Mouse (Mus musculus) heart, postnatal 25 days (tissue): ENCODE results near the gene Lmo1. TPM values are rescaled to one million over a fixed set of nuclear protein-coding genes. Genes with fewer than 3 reads are reported as not detected.

ENCODE experiments used
- DNase-seq: peaks from one replicate; pipeline ENCODE4 v3.0.0; 2022; ENCODE audit warnings: low spot score
- intact Hi-C: fragments of 180-260 bp; cut with DNase I; formaldehyde crosslinking; loops from one replicate; pipeline ENCODE4 v1.15.1; 2025
- total RNA-seq, 2 experiments: library from RNA; stranded (reverse); gene quantifications; 2 replicates each; pipeline ENCODE4 v1.2.3; 2021

The Lmo1 gene
- total RNA-seq = 1 to 10 TPM; 2.4 to 2.6 TPM

- intact Hi-C loops = loop anchor here (5.0 kb wide), 2 partner anchors 42 to 78 kb away; no protein-coding TSS in a partner anchor
Measured at GRCm38 (mm10) chr7:109174949-109175669, at the start of gene Lmo1. Gene Lmo1, minus strand, starts transcription at chr7:109175207.

DNA sequence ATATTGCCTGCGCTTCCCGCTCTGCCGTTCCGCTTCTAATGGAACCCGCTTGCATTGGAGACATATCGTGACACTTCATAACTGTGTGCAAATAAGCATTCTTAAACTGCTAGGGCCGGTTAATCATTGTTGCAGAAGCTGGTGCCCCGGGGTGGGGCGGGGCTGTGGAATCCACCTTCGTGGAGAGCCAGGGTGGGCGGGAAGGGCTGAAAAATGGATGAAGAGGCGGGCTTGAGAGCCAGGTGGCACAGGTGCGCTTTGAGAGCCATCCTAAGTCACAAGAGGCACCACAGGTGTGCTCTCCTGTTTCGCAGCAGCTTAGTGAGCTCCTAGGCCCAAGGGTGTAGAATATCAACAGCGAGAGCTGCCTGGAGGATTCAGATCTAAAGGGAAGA lies 46.7 kb upstream of the Lmo1 start:
- intact Hi-C loops = no loop called here
- no peak for DNase-seq

More at GRCm38 (mm10) chr7:109174949-109175669, at the start of gene Lmo1:
- DNase-seq = no peak

- intact Hi-C loops = no loop called here
- no peak for DNase-seq
Measured at GRCm38 (mm10) chr7:109220766-109221715, 46.0 kb upstream of the Lmo1 start.

DNA sequence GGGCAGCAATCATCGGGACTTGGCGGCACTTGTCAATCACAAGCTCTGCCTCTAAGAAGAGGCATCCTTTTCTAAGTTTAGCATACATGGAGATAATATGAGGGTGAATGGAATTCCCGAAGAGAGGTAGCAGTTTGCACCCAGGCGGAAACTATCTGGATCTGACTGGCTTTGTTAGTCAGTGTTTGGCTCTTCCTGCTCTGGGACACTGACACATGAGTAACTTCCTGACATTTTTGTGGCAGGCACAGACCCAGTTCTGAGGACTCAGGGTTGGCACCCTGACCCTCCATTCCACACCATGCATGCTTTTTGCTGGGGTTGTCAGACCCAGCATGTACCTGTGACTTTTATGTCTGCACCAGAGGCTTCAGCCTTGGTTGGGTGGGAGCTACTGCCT lies 45.0 kb upstream of the Lmo1 start:
- DNase-seq = no peak
- intact Hi-C loops = no loop called here

DNA sequence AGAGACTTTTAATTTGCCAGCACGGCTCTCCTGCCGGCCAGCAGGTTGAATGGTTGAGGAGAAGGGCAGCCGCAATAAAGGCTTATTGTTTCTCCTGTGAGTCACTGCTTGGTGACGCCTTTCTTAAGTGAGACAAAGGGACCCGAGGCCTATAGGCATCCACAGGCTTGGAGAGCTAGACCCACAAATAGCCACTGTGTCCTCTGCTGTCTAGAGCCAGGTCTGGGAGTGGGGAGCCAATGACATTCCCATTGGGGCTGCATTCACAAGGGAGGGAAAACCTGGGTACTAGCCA lies 43.9 kb upstream of the Lmo1 start:
- intact Hi-C loops = loop anchor here (1.0 to 5.0 kb wide), 3 partner anchors 47 to 203 kb away; no protein-coding TSS in a partner anchor
- DNase-seq = no peak

GRCm38 (mm10) chr7:109218130-109218976 lies 43.3 kb upstream of the Lmo1 start:
- peak; percentile 25 for DNase-seq
- intact Hi-C loops = loop anchor here (1.0 to 5.0 kb wide), 3 partner anchors 46 to 204 kb away; no protein-coding TSS in a partner anchor

- DNase-seq = no peak
- intact Hi-C loops = no loop called here
Measured at GRCm38 (mm10) chr7:109209804-109210203, 34.8 kb upstream of the Lmo1 start.

DNA sequence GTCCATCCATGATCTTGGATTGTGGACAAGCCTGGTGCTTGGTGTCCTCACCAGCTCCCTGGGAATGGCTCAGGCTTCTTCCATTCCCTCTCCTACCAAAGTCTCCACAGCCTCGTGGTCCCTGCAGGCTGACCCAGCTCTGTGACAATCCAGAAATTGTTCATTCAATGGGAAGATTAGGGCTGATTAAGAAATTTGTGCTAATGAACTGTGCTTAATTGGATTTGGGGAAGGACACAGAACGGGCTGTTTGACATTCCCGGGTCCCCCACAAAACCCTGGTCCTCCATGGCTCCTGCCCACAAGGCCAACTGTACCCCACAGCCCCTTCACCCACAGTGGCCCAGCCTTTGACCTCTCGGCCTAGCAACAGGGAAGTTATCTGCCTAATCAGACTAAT lies 32.8 kb upstream of the Lmo1 start:
- intact Hi-C loops = no loop called here
- DNase-seq = no peak

DNA sequence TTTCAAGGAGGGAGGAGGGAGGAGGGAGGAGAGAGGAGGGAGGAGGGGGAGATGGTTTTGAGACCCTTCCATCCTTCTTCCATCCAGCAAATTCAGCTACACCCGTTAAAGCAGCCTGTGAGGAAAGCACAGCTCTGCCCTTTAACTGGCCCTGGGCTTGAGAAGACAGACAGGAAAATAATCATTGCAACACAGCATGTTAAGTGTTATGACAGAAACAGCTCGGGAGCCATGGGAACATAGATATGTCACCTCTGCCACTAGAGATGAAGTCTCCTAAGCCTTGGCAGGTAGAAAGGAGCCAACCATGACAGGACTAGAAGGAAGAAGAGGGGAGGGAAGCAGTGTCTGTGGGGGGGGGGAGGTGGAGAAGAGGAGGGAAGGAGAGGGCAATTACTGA lies 31.4 kb upstream of the Lmo1 start:
- no peak for DNase-seq
- intact Hi-C loops = no loop called here

- intact Hi-C loops = no loop called here
- DNase-seq = no peak
Measured at GRCm38 (mm10) chr7:109203140-109203539, 28.1 kb upstream of the Lmo1 start.

DNA sequence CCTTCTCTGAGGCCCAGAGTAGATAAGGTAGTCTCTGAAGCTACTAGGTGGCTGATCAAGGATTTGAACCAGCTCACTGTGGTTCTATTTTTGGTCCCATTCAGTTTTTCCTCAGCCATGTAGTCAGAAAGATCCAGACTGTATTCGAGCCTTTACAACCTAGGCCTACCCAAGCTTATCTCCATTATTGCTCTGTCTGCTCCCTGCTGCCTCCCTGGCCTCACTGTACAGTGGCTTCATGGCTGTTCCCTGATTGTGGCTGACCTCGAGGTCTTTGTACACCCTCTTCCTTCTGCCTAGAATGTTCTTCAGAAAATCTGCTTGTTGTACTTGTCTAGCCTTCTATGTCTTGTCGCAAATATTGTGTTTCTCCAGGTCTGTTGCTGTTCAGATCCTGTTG lies 25.6 kb upstream of the Lmo1 start:
- intact Hi-C loops = no loop called here
- no peak for DNase-seq

DNA sequence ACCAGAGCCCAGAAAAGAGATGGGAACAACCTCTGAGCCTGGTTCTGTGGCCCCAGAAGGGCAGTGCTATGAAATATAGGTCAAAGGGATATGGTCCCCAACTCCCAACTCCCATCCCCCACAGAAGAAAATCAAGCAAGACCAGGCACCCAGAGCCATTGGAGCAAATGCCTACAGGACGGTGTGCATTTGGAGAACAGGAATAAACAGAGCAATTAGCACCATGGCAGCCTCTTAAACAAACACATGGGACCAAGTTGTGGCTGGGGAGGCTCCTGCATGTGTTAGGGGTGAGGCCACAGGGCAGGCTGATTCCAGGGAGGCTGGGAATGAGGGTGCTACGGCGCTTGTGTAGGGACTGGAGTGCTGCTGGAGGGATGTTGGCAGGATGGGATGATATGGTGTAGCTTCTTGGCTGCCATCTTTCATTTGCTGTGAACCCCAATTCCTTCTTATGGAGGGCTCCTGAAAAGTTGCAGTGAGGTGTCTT lies 22.2 kb upstream of the Lmo1 start:
- intact Hi-C loops = no loop called here
- DNase-seq = no peak

- DNase-seq = no peak
- intact Hi-C loops = no loop called here
Measured at GRCm38 (mm10) chr7:109196399-109197082, 21.5 kb upstream of the Lmo1 start.

DNA sequence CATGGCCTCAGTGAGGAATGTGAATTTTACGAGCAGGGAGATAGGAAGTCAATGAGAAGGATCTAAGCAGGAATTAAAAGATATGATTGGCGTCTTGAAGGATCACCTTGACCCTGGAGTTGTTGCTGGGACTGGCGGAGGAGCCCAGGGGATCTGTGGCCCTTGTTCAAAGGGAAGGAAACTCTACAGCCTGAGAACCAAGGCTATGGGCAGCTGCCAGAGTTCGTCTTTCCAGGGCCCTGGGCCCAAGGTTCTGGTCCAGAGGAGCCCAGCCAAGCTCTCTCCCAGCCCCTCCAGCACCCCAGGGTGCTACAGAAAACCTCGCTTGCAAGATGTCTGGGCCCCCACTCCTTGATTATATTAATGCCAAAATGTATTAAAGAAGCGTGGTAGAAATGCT lies 21.0 kb upstream of the Lmo1 start:
- intact Hi-C loops = no loop called here
- DNase-seq = no peak

DNA sequence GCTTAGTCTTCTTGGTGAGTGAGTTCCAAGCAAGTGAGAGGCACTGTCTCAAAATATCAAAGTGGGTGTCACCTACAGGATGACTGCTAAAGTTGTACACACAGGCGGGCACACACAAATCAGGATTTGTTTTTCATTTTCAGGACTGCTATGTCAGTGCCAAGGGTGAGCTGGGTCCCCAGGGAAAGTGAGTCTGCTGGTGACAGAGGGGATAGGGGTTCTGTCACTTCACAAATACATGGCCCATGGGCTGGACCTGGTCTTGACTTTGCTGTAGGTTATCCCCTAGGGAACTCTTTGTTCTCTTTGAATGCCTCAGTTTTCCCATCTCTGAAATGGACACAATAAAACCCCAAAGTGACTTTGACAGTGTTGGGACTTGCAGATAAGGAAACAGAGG lies 19.8 kb upstream of the Lmo1 start:
- DNase-seq = no peak
- intact Hi-C loops = no loop called here

- no peak for DNase-seq
Measured at GRCm38 (mm10) chr7:109187244-109188035, 12.4 kb upstream of the Lmo1 start.

GRCm38 (mm10) chr7:109185975-109186374 lies 11.0 kb upstream of the Lmo1 start:
- DNase-seq = no peak

More at GRCm38 (mm10) chr7:109187244-109188035, 12.4 kb upstream of the Lmo1 start:
- intact Hi-C loops = loop anchor here (2.0 kb wide), 1 partner anchor 29 kb away; no protein-coding TSS in a partner anchor

DNA sequence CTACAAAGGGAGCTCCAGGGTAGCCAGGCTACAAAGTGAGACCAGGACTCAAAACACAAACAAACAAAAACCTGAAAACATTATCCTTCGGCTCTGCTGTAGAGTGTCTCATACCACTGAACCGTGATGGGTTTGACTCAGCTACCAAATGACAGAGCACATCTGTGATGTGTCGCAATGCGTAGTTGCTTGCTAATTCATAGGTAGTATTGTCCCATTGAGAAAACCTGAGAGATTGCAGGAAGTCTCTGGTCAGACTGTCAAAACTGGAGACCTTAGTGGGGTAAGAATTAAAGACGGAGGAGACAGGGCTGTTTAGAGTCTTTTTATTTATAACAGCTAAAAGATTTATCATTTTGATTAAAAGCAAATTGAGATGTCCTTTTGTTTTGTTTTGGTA lies 10.6 kb upstream of the Lmo1 start:
- intact Hi-C loops = no loop called here
- no peak for DNase-seq

More at GRCm38 (mm10) chr7:109185975-109186374, 11.0 kb upstream of the Lmo1 start:
- intact Hi-C loops = no loop called here

- no peak for DNase-seq
- intact Hi-C loops = no loop called here
Measured at GRCm38 (mm10) chr7:109176688-109177087, 1.7 kb upstream of the Lmo1 start.
